Mouse (Mus musculus) liver, embryonic 12.5 days (tissue): ENCODE data around the gene Rps21. TPM values are rescaled to one million over a fixed set of nuclear protein-coding genes. Genes with fewer than 3 reads are reported as not detected.

Source experiments
- ATAC-seq: fragments of 200-750 bp; cut with Nextera tagmentation; 2 replicates; pipeline ENCODE4 v1.8.0; 2017; ENCODE audit warnings: moderate number of reproducible peaks, mild to moderate bottlenecking, moderate library complexity
- H3K27ac ChIP-seq: fragments of 300-500 bp; sonication (generic); 2 replicates; pipeline ENCODE4 v1.5.1; 2016; ENCODE audit warnings: mild to moderate bottlenecking
- H3K27me3 ChIP-seq: fragments of 300-500 bp; sonication (generic); replicated peaks from 2 replicates; pipeline ENCODE4 v1.6.1; 2016; ENCODE audit warnings: mild to moderate bottlenecking, moderate library complexity
- H3K36me3 ChIP-seq: fragments of 300-500 bp; sonication (generic); 2 replicates; pipeline ENCODE4 v1.6.1; 2016; ENCODE audit warnings: mild to moderate bottlenecking, moderate library complexity
- H3K4me1 ChIP-seq: fragments of 300-500 bp; sonication (generic); 2 replicates; pipeline ENCODE4 v1.6.1; 2016
- H3K4me2 ChIP-seq: fragments of 300-500 bp; sonication (generic); 2 replicates; pipeline ENCODE4 v1.6.1; 2016; ENCODE audit warnings: mild to moderate bottlenecking, moderate library complexity
- H3K4me3 ChIP-seq: fragments of 300-500 bp; sonication (generic); 2 replicates; pipeline ENCODE4 v1.5.1; 2016; ENCODE audit warnings: mild to moderate bottlenecking, moderate library complexity
- H3K9ac ChIP-seq: fragments of 300-500 bp; sonication (generic); 2 replicates; pipeline ENCODE4 v1.6.1; 2016; ENCODE audit warnings: mild to moderate bottlenecking, moderate library complexity
- H3K9me3 ChIP-seq: fragments of 300-500 bp; sonication (generic); replicated peaks from 2 replicates; pipeline ENCODE4 v1.6.1; 2016; ENCODE audit warnings: mild to moderate bottlenecking, moderate library complexity
- WGBS: fragments of 180-500 bp; shearing (Covaris S2); methylation state at CpG from one replicate; pipeline ENCODE4 v1.1.7; 2016; ENCODE audit not compliant: insufficient replicate concordance; 5-methylcytosine and 5-hydroxymethylcytosine counted together
- polyA plus RNA-seq: library from polyadenylated mRNA; unstranded; fragments of >200 nt; fragmentation: Nextera tagmentation; extraction: Ambion mirVana; gene quantifications from 2 replicates; pipeline ENCODE4 v1.2.1, GENCODE M21; 2016

Gene Rps21
- polyA plus RNA-seq, 1 experiment from 2014 or later: 561 TPM

DNA sequence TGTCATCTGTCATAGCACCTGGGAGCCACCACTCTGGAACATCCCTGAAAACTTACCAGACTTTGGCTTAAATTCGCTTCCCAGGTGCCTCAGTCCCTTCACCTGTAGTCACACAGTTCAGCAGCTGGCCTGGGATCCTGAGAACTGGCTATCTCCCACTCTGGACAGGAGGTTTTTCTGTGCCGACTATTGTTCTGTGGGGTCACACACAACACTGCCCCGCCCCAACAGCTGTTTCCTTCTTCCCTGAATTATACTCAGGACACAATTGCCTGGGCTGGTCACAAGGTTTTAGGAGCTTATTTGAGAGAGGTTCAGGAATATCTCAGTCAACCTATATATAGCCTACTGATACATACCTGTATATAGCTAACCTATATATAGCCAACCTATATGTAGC, 5.3 kb downstream of the Rps21 start:
- Histone ChIP-seq H3K36me3 (peaks cover 86% of the 10 kb centered on the region), H3K4me3 (no peak overlapping the region)
- WGBS: 52% methylated on average over 3 of the region's 3 CpGs

DNA sequence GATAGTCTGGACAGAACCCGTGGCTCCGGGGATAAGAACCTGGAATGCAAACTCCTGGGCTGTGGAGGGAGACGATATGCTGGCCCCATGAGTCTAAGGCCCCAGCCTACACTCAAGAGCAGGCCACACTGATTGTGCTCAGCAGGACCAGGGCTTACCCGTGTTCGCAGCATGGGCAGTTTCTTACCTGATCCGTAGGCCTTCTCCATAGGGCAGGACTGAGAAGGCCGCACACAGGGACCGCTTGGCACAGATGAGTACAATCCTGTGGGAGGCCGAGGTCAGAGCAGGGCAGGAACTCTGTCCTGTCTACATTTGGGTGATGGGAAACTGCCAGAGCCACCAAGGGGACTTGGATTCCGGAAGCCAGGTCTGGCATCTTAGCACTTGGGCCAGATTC, 5.7 kb downstream of the Rps21 start:
- H3K36me3 ChIP-seq: peaks cover 88% of the 10 kb centered on the region
- 79% methylated on average over 10 of the region's 10 CpGs for WGBS
- no peak for ATAC-seq
- no peak overlapping the region for H3K4me3 ChIP-seq
- no peaks in the 10 kb centered on the region for H3K9me3 ChIP-seq
- H3K27me3 ChIP-seq: no peaks in the 10 kb centered on the region
- no peak overlapping the region for H3K27ac ChIP-seq
- peaks cover 15% of the 10 kb centered on the region for H3K4me1 ChIP-seq
- H3K9ac ChIP-seq: no peak overlapping the region
- H3K4me2 ChIP-seq: no peak overlapping the region

More for the DNA sequence above, 5.3 kb downstream of the Rps21 start:
- H3K9ac ChIP-seq: no peak overlapping the region
- H3K9me3 ChIP-seq: no peaks in the 10 kb centered on the region
- H3K27me3 ChIP-seq: no peaks in the 10 kb centered on the region
- no peak overlapping the region for H3K4me2 ChIP-seq
- no peak overlapping the region for H3K27ac ChIP-seq
- no peak for ATAC-seq
- H3K4me1 ChIP-seq: peaks cover 18% of the 10 kb centered on the region

DNA sequence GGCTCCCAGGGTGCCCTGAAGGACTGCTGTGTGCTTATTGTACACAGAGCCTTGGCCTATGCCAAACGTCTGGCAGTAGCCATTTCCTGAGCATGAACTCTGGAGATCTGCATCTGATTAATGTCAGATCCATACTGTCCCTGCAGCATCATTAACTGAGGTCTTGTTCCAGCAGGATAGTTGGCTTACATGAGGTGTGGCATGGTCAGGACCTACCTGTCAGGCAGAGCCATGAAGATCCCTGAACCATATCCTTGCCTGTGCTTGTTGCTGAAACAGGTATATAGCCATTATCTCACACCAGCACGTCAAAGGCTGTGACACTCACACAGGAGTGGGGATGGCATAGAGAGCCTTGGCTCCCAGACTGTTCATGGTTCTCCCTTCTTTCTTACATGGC, 10.8 kb downstream of the Rps21 start:
- Histone ChIP-seq H3K27me3 (no peaks in the 10 kb centered on the region), H3K27ac (no peak overlapping the region), H3K9me3 (no peaks in the 10 kb centered on the region), H3K4me2 (no peak overlapping the region), H3K9ac (no peak overlapping the region), H3K36me3 (peaks cover 75% of the 10 kb centered on the region), H3K4me1 (peaks cover 28% of the 10 kb centered on the region), H3K4me3 (no peak overlapping the region)
- WGBS: 66% methylated on average over 2 of the region's 2 CpGs
- no peak for ATAC-seq

DNA sequence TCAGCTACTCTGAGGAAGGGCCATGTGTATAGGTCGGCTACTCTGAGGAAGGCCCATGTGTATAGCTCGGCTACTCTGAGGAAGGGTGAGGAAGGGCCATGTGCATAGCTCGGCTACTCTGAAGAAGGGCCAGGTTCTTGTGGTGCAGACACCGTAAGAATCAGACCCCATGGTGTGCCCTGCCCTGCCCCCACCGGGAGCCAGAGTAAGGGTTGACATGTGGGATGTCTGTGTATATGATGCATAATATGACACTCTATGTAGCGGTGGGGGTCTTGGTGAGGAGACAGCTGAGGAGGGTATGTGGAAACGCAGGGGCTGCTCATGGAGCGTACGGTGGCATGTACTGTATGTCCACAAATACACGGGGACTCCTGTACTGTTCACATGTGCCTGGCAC, 12.2 kb downstream of the Rps21 start:
- no peak overlapping the region for H3K4me2 ChIP-seq
- no peak overlapping the region for H3K27ac ChIP-seq
- ATAC-seq: no peak
- peaks cover 62% of the 10 kb centered on the region for H3K36me3 ChIP-seq
- H3K9me3 ChIP-seq: no peaks in the 10 kb centered on the region
- no peak overlapping the region for H3K9ac ChIP-seq
- 84% methylated on average over 10 of the region's 10 CpGs for WGBS
- H3K4me1 ChIP-seq: peaks cover 35% of the 10 kb centered on the region
- H3K27me3 ChIP-seq: peaks cover 2% of the 10 kb centered on the region; the same call in 1 of the 2 replicates
- no peak overlapping the region for H3K4me3 ChIP-seq

DNA sequence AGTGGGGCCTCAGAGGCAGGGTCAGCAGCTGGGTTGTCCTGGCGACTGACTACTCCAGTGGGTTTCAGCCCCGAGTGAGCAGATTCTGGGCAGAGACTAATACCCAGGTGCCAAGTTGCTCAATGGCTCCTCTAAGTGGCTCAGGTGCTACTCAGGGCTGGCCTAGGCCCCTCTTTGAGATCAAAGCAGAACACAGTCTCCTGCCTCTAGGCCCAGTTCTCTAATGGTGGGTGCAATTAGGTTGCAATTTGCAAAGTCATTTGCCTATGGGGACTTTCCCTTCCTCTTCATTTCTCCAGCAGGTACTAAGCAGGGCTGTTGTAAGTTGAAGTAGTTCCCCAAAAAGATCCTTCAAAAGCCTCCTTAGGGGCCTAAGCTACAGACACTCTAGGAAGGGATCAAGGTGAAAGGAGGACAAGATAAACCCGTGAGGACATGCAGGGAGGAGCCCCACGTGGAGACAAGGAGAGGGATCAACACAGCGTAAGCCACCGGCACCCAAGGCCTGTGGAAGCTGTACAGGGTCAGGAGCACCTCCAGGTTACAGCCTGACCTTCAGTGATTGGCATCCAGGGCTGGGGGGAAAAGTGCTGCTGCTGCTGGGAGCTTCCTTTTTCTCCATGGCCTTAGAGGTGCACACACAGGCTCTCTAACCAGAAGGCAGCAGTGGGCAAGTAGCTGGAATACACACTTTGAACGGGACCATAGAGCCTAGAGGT, 13.5 kb downstream of the Rps21 start:
- Histone ChIP-seq H3K4me3 (no peak overlapping the region), H3K4me2 (peak overlapping the region; percentile 99; the same call in 1 of the 2 replicates), H3K9me3 (no peaks in the 10 kb centered on the region), H3K4me1 (peaks cover 48% of the 10 kb centered on the region), H3K27me3 (peaks cover 8% of the 10 kb centered on the region), H3K9ac (no peak overlapping the region), H3K27ac (0 out of 2 replicates have a peak overlapping the region, but pooled peaks have one; percentile 8), H3K36me3 (peaks cover 58% of the 10 kb centered on the region)
- ATAC-seq: no peak
- 64% methylated on average over 7 of the region's 7 CpGs for WGBS

DNA sequence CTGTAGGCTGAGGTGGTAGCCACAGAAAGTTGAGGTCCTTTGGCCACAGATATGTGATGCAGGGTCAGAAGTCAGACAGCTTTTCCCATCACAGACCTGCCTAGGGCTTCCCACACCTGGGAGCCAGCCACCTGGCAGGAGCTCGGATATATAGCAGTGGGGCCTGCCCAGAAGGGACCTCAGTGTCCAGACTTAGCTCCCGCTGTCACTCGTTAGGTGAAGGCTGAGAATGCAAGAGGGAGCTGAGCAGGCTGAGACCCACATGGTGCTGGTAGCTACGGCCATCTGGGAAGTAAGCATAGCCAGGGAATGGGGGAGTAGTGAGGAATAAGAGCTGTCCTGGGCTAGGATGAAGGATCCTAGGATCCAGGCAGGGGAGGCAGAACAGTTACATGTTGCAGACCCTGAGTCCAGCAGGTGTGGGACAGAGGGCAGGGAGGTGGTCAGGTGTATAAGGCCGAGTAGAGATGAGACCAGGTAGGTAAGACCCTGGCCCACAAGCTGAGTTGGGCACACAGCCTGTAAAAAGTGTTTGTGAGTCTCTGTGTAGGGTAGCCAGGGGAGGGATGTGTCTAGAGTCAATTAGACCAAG, 14.7 kb downstream of the Rps21 start:
- no peaks in the 10 kb centered on the region for H3K9me3 ChIP-seq
- H3K36me3 ChIP-seq: peaks cover 47% of the 10 kb centered on the region
- peak overlapping the region; percentile 96 for H3K9ac ChIP-seq
- WGBS: 73% methylated on average over 5 of the region's 5 CpGs
- peak overlapping the region; percentile 99 for H3K4me2 ChIP-seq
- H3K27me3 ChIP-seq: peaks cover 8% of the 10 kb centered on the region
- H3K27ac ChIP-seq: no peak overlapping the region
- ATAC-seq: no peak
- peaks cover 60% of the 10 kb centered on the region for H3K4me1 ChIP-seq
- H3K4me3 ChIP-seq: peak overlapping the region; percentile 82

DNA sequence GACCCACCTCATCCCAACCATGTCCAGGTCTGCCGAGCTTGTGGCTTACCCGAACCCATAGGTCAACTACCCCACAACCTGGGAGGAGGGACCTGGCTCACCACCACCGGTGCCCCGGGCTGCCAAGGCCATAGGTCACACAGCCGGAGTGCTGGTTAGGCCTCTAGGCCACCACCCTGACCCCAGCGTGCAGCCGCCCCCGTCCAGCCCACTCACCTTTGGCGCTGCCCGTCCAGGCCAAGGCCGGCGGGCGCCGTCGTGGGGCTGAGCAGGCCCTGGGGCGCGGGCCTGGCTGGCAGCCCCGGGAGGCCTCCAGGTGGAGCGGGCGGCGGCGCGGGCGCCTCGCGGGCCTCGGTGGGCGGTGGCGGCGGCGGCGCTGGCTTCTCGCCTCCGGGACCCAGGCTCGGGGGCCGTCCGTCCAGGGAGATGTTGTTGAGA, 15.7 kb downstream of the Rps21 start:
- Histone ChIP-seq H3K36me3 (peaks cover 37% of the 10 kb centered on the region), H3K4me2 (peak overlapping the region; percentile 99), H3K4me3 (peak overlapping the region; percentile 82), H3K9ac (peak overlapping the region; percentile 96), H3K27ac (peak overlapping the region; percentile 79), H3K4me1 (peaks cover 67% of the 10 kb centered on the region), H3K9me3 (no peaks in the 10 kb centered on the region), H3K27me3 (peaks cover 11% of the 10 kb centered on the region)
- WGBS: under 1% methylated on average over 12 of the region's 37 CpGs
- ATAC-seq: peak; percentile 49

DNA sequence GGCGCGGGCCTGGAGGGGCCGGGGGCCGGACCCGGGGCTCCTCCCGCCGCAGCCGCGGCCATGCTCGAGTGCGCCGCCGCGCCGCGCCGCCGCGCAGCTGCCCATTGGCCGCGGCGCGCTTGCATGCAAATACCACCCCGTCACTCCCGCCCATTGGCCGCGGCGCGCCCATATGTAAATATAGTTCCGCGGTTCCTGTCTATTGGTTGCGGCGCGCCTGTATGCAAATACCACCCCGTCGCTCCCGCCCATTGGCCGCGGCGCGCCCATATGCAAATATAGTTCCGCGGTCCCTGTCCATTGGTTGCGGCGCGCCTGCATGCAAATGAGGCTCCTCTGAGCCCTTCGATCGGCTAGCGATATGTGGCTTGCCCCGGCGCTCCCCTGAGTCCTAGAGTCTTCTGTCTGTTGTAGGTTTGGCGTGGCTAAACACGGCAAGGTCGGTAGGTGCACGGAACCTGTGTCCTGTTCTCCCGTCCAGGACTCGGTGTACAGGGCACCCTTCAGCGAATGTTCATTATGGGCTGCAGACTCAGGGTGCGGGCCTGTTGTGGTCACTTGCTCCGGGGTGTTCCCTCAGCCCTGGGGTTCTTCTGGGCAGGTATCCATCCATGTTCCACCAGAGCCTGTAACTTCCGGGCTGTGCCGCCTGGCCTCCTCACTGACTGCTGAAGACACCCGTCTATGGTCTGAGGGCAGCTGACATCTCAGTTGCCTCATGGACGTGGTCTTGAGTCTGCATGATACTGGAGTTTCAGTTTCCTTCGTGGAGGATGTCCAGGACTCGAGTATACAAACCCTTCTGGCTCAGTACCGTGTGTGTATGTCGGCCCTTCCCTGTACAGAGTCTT, 16.4 kb downstream of the Rps21 start, which contains the start of gene Cables2:
TSS of gene Cables2 (minus strand) at position 103 of the 851 bp plus-strand sequence.
- H3K9ac ChIP-seq: peak within 1 kb of the TSS; percentile 96
- 4% methylated on average over 68 of the region's 68 CpGs for WGBS
- peaks cover 14% of the 10 kb centered on the region for H3K27me3 ChIP-seq
- H3K4me1 ChIP-seq: peaks cover 67% of the 10 kb centered on the region
- peak within 1 kb of the TSS; percentile 82 for H3K4me3 ChIP-seq
- peaks cover 30% of the 10 kb centered on the region for H3K36me3 ChIP-seq
- peak within 1 kb of the TSS; percentile 99 for H3K4me2 ChIP-seq
- H3K9me3 ChIP-seq: no peaks in the 10 kb centered on the region
- peak within 1 kb of the TSS; percentile 79 for H3K27ac ChIP-seq
- ATAC-seq: peak; percentile 95

DNA sequence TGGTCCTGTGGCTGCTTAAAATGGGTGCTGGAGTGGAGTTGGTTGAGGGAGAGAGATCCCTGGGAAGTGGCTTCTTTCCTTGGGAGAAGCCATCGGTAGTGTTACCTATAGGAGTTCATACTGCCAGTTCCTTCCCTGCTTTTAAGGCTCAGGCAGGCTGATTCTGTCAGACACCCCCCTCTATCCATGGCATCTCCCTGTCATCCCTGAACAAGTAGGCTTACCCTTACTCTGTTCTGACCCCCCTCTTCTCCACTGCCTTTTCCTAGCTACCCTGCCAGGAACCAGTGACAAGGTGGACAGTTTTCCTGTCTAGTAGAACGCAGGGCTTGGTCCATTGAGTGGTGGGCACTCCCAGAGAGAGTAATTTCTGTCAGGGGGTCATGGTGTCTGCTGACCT, 17.3 kb downstream of the Rps21 start:
- no peak overlapping the region for H3K27ac ChIP-seq
- WGBS: 65% methylated on average over 2 of the region's 2 CpGs

DNA sequence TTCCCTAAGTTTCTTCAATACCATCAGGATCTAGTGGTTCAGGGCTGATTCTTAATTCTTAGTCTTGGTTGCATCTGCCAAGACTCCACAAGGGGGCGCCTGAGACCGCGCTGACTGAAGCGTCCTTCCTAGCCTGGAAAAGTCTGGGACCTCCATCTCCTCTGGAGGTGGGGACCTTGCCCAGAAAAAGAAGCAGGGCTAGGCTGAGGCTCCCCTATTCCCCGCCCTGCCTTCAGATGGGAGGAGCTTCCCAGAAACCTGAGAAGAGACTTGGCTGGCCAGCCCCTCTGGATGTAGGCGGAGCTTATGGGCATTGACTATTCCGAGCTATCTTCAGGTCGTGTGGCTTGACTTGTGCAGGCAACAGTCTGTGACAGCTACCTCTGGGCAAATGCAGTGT, 18.7 kb downstream of the Rps21 start:
- Histone ChIP-seq H3K36me3 (peaks cover 9% of the 10 kb centered on the region), H3K27ac (no peak overlapping the region), H3K4me2 (peak overlapping the region; percentile 57), H3K27me3 (peaks cover 21% of the 10 kb centered on the region), H3K9ac (0 out of 2 replicates have a peak overlapping the region, but pooled peaks have one; percentile 17), H3K4me1 (peaks cover 60% of the 10 kb centered on the region), H3K4me3 (peak overlapping the region; percentile 12; the same call in 1 of the 2 replicates), H3K9me3 (no peaks in the 10 kb centered on the region)
- 2% methylated on average over 8 of the region's 8 CpGs for WGBS
- ATAC-seq: no peak

More for the DNA sequence above, 17.3 kb downstream of the Rps21 start:
- peaks cover 67% of the 10 kb centered on the region for H3K4me1 ChIP-seq
- no peaks in the 10 kb centered on the region for H3K9me3 ChIP-seq
- peaks cover 20% of the 10 kb centered on the region for H3K27me3 ChIP-seq
- H3K9ac ChIP-seq: no peak overlapping the region
- peaks cover 22% of the 10 kb centered on the region for H3K36me3 ChIP-seq
- H3K4me2 ChIP-seq: peak overlapping the region; percentile 73; the same call in 1 of the 2 replicates
- no peak for ATAC-seq
- no peak overlapping the region for H3K4me3 ChIP-seq

DNA sequence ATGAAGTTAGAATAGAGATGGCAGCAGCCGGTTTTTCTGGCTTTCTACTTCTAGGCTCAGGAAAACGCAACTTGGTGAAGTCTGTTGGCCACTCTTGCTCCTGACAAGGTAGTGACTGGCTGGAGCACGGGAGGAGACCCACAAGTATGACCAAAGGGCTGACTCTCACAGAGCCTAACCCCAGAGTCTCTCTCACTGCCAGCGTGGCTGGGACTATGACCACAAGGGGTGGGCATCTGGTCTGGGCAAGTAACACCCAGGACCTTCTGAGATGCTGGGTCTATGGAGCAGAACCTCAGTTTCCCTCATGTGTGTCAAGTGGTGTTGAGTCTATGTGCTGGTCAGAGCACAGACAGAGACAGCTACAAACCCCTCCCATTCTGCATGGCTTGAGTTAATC, 19.2 kb downstream of the Rps21 start:
- H3K36me3 ChIP-seq: peaks cover 3% of the 10 kb centered on the region
- peak overlapping the region; percentile 35; the same call in 1 of the 2 replicates for H3K9ac ChIP-seq
- 23% methylated on average over 4 of the region's 4 CpGs for WGBS
- no peak for ATAC-seq
- H3K4me2 ChIP-seq: peak overlapping the region; percentile 57
- H3K4me1 ChIP-seq: peaks cover 54% of the 10 kb centered on the region
- H3K27me3 ChIP-seq: peaks cover 21% of the 10 kb centered on the region
- no peaks in the 10 kb centered on the region for H3K9me3 ChIP-seq
- 0 out of 2 replicates have a peak overlapping the region, but pooled peaks have one; percentile 8 for H3K27ac ChIP-seq
- peak overlapping the region; percentile 12; the same call in 1 of the 2 replicates for H3K4me3 ChIP-seq
